Mouse (Mus musculus): ENCODE measurements around the gene Ddx19a. TPM values are rescaled to one million over a fixed set of nuclear protein-coding genes. Genes with fewer than 3 reads are reported as not detected.
A peak's percentile ranks its signal among the peaks of the same experiment; 100 is the strongest.
"Not testable (repeated sequence)": the region's sequence is repeated elsewhere in the genome, so short reads cannot be mapped to it uniquely, and the experiment has no call there.

The Ddx19a gene
- polyA plus RNA-seq, 2 experiments: 12.8 to 29.0 TPM

DNA sequence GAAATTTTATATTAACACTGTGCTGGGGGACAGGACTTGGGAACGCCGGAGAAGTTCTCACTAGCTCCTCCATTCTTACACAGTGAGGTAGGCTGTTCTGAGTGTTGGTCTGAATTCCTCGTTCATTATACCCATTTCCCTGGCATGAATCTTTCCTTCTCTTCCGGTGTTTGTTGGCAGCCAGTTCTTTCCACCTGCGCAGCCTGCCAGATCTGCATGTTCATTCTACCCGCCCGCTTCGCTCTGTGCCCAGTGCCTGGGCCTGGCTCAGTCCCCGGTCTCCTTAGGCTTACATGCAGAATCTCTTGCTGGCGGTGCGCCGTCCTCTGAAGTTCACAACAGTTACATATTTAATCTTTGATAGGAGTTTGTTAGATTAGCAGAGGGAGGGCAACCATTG lies 61.4 kb downstream of the Ddx19a start:
- Histone ChIP-seq H3K9ac (replicated peaks) (no peak overlapping the region), H3K9me3 (ENCODE audit: control insufficient read depth, low read length) (no peaks in the 10 kb centered on the region), H3K4me2 (ENCODE audit: low read depth) (no peak overlapping the region), H3K36me3 (replicated peaks; ENCODE audit: control insufficient read depth, insufficient read depth, low read depth) (no peaks in the 10 kb centered on the region; the same call in 1 of the 2 replicates), H3K27ac (no peak overlapping the region), H3K4me3 (ENCODE audit: insufficient read depth in 1 of 2, low read depth in 2 of 2, low read length in 2 of 2) (no peak overlapping the region), H3K4me1 (replicated peaks; ENCODE audit: control insufficient read depth in 2 of 2, insufficient read depth in 2 of 2, low read length in 1 of 2) (peaks cover 47 to 72% of the 10 kb centered on the region in 2 experiments), H3K27me3 (ENCODE audit: control insufficient read depth, insufficient read depth, low read length) (no peaks in the 10 kb centered on the region)
- 87% methylated on average over 12 of the region's 12 CpGs for WGBS (ENCODE audit: insufficient replicate concordance)
- ATAC-seq (ENCODE audit: insufficient read depth): no peak
- DNase-seq (ENCODE audit: low read depth in 3 of 3, low spot score in 3 of 3): no peak
- TF ChIP-seq CTCF (IDR thresholded peaks at IDR 0.05; ENCODE audit: low read depth): no peak
- no peak for TF ChIP-seq EP300 (IDR thresholded peaks at IDR 0.05; ENCODE audit: low read depth)

DNA sequence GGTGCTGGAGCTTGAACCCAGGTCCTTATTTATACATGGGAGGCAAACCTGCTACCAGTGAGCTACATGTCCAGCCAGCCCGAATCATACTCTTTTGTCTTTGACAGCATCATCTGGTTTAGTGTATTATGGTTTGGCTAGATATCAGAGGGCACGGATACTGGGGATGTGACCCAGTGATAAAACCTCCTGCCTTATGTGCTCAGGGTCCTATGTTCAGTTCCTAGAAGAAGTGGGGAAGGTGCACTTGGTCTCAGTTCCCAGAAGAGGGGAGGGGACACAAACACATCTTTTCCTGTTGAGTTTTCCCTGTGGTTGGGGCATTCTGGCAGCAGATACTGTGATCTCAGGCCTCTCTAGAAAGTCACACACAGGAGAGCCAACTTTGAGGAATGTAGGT lies 64.3 kb downstream of the Ddx19a start:
- DNase-seq (ENCODE audit: low read depth in 3 of 3, low spot score in 3 of 3) (peak; percentile 54 to 72 (median 58)), ATAC-seq (ENCODE audit: insufficient read depth) (peak; percentile 57)
- WGBS (ENCODE audit: insufficient replicate concordance): 15% methylated on average over 2 of the region's 2 CpGs
- Histone ChIP-seq H3K27me3 (ENCODE audit: control insufficient read depth, insufficient read depth, low read length) (no peaks in the 10 kb centered on the region), H3K9ac (replicated peaks) (peak overlapping the region; percentile 28), H3K4me3 (ENCODE audit: insufficient read depth in 1 of 2, low read depth in 2 of 2, low read length in 2 of 2) (no peak overlapping the region), H3K4me1 (replicated peaks; ENCODE audit: control insufficient read depth in 2 of 2, insufficient read depth in 2 of 2, low read length in 1 of 2) (peaks cover 70 to 79% of the 10 kb centered on the region in 2 experiments), H3K4me2 (ENCODE audit: low read depth) (peak overlapping the region; percentile 69), H3K27ac (peak overlapping the region; percentile 88), H3K9me3 (ENCODE audit: control insufficient read depth, low read length) (no peaks in the 10 kb centered on the region), H3K36me3 (replicated peaks; ENCODE audit: control insufficient read depth, insufficient read depth, low read depth) (no peaks in the 10 kb centered on the region; the same call in 1 of the 2 replicates)
- TF ChIP-seq EP300 (IDR thresholded peaks at IDR 0.05; ENCODE audit: low read depth): peak; percentile 76
- no peak for TF ChIP-seq CTCF (IDR thresholded peaks at IDR 0.05; ENCODE audit: low read depth)

DNA sequence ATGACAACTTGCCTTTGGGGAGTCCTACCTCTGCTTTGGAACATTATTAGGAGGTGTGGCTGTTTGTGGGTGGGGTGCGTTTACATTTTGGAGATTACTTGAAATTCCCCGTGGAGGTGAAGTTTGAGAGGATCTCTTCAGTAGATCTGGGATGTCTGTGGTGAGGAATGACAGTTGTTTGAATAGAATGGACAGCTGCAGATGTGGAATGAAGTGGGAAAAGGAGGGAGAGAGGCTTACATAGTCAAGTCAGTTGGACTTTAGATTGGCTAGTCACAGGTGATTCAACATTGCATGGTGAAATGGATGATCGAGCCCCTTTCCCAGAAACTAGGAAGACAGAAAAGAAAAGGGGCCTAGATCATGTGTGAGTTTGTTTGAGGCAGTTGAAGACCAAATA lies 65.2 kb downstream of the Ddx19a start:
- Histone ChIP-seq H3K27ac (peak overlapping the region; percentile 88), H3K36me3 (replicated peaks; ENCODE audit: control insufficient read depth, insufficient read depth, low read depth) (no peaks in the 10 kb centered on the region; the same call in 1 of the 2 replicates), H3K27me3 (ENCODE audit: control insufficient read depth, insufficient read depth, low read length) (no peaks in the 10 kb centered on the region), H3K4me3 (ENCODE audit: insufficient read depth in 1 of 2, low read depth in 2 of 2, low read length in 2 of 2) (peak overlapping the region in 1 of 2 experiments; percentile 15; a peak in 1 of 4 replicates), H3K4me1 (replicated peaks; ENCODE audit: control insufficient read depth in 2 of 2, insufficient read depth in 2 of 2, low read length in 1 of 2) (peaks cover 75 to 82% of the 10 kb centered on the region in 2 experiments), H3K9ac (replicated peaks) (peak overlapping the region; percentile 56; the same call in 1 of the 2 replicates), H3K4me2 (ENCODE audit: low read depth) (peak overlapping the region; percentile 69), H3K9me3 (ENCODE audit: control insufficient read depth, low read length) (no peaks in the 10 kb centered on the region)
- 30% methylated on average over 3 of the region's 3 CpGs for WGBS (ENCODE audit: insufficient replicate concordance)
- TF ChIP-seq EP300 (IDR thresholded peaks at IDR 0.05; ENCODE audit: low read depth) (no peak), CTCF (IDR thresholded peaks at IDR 0.05; ENCODE audit: low read depth) (no peak)
- no peak for ATAC-seq (ENCODE audit: insufficient read depth)
- no peak for DNase-seq (ENCODE audit: low read depth in 3 of 3, low spot score in 3 of 3)

DNA sequence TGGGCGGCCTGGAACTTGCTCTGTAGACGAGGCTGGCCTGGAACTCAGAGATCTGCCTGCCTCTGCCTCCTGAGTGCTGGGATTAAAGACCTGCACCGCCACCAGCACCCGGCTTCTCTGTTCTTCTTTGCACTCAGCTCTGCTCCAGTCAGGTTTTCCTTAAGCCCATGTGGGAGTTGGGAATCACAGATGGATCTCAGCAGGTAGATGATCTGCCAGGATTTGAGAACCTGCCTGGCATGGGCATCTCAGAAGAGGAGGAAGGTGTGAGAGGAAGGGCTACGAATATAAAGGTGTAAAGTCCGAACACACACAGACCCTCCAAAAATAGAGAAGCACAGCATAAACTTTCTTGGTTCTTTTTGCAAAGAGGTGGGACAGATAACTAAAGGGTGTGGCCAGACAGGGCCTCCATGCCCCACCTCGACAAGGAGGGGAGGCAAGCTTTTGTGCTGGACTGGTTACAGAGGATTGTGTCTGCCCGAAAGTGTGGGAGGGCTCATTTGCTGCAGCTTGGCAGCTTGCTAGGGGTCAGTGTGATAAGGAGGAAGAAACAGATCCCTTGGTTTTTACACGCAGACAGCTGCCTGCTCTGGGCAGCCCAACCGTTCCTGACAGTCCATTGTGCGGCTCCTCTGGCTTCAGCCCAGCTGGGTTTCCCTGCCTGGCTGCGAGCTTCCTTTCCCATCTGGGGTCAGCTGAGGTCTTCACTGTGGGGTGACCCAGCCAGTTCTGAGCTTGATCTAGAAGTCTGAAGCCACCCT lies 66.2 kb downstream of the Ddx19a start:
- Histone ChIP-seq H3K9ac (replicated peaks) (peak overlapping the region; percentile 56), H3K4me3 (ENCODE audit: insufficient read depth in 1 of 2, low read depth in 2 of 2, low read length in 2 of 2) (peak overlapping the region; percentile 16 to 30), H3K4me1 (replicated peaks; ENCODE audit: control insufficient read depth in 2 of 2, insufficient read depth in 2 of 2, low read length in 1 of 2) (peaks cover 81 to 88% of the 10 kb centered on the region in 2 experiments), H3K36me3 (replicated peaks; ENCODE audit: control insufficient read depth, insufficient read depth, low read depth) (no peaks in the 10 kb centered on the region; the same call in none of the 2 replicates), H3K27me3 (ENCODE audit: control insufficient read depth, insufficient read depth, low read length) (no peaks in the 10 kb centered on the region), H3K9me3 (ENCODE audit: control insufficient read depth, low read length) (no peaks in the 10 kb centered on the region), H3K4me2 (ENCODE audit: low read depth) (peak overlapping the region; percentile 69), H3K27ac (peak overlapping the region; percentile 88)
- WGBS (ENCODE audit: insufficient replicate concordance): 27% methylated on average over 12 of the region's 12 CpGs
- DNase-seq (ENCODE audit: low read depth in 3 of 3, low spot score in 3 of 3) (peak in 2 of 3 experiments; percentile 60 to 63), ATAC-seq (ENCODE audit: insufficient read depth) (peak; percentile 60)
- TF ChIP-seq EP300 (IDR thresholded peaks at IDR 0.05; ENCODE audit: low read depth): peak; percentile 65
- TF ChIP-seq CTCF (IDR thresholded peaks at IDR 0.05; ENCODE audit: low read depth): no peak

DNA sequence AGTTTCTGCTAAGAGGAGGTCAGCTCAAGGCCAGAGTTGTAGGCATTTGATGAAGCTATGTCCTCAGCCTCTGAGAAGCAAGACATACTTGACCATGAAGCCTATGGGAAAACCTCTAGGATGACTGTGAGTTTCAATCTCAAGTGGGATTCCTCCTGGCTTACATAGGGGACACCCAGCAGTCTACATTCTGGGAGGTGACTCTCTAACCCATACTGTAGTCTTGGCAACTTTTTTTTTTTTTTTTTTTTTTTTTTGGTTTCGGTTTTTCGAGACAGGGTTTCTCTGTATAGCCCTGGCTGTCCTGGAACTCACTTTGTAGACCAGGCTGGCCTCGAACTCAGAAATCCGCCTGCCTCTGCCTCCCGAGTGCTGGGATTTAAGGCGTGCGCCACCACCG lies 67.9 kb downstream of the Ddx19a start:
- peak overlapping the region; percentile 60 for H3K9ac ChIP-seq (replicated peaks)

More for the DNA sequence above, 67.9 kb downstream of the Ddx19a start:
- peak overlapping the region; percentile 4 to 39; a peak in 3 of 4 replicates for H3K4me3 ChIP-seq (ENCODE audit: insufficient read depth in 1 of 2, low read depth in 2 of 2, low read length in 2 of 2)
- peak overlapping the region; percentile 93 for H3K27ac ChIP-seq
- ATAC-seq (ENCODE audit: insufficient read depth); H3K27me3 ChIP-seq (ENCODE audit: control insufficient read depth, insufficient read depth, low read length); H3K9me3 ChIP-seq (ENCODE audit: control insufficient read depth, low read length); DNase-seq (ENCODE audit: low read depth in 3 of 3, low spot score in 3 of 3); H3K36me3 ChIP-seq (replicated peaks; ENCODE audit: control insufficient read depth, insufficient read depth, low read depth): not testable (repeated sequence)
- peaks cover 82 to 91% of the 10 kb centered on the region in 2 experiments for H3K4me1 ChIP-seq (replicated peaks; ENCODE audit: control insufficient read depth in 2 of 2, insufficient read depth in 2 of 2, low read length in 1 of 2)
- peak overlapping the region; percentile 82 for H3K4me2 ChIP-seq (ENCODE audit: low read depth)
- 62% methylated on average over 8 of the region's 8 CpGs for WGBS (ENCODE audit: insufficient replicate concordance)
